Mouse (Mus musculus) CD4-positive, CD25-positive, alpha-beta regulatory T cell, adult 2 months (primary cell): ENCODE measurements around the gene Stbd1.

Experiments
- DNase-seq: peaks from one replicate; pipeline ENCODE4 v3.0.0-alpha.2; 2012; ENCODE audit warnings: low read depth, low spot score

The Stbd1 gene

GRCm38 (mm10) chr5:92635891-92636290, 33.0 kb downstream of the Stbd1 start:
- DNase-seq, result no peak

DNA sequence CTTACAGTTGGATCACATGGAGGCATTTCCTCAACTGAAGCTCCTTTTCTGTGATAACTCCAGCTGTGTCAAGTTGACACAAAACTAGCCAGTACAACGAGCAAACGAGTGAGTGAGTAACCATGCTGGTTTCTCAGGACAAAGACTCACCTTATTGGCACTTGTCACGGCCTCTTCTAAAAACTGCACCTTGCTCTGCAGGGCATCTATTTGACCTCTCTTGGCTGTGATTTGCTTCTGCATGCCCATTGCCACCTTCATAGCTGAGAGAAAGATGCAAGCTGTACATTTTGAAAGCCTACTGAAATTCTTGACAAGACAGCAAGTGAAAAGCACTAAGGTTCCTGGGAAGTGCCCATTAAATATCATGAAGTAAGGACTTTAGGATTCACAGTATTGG, 38.0 kb downstream of the Stbd1 start:
- DNase-seq, result no peak
